Mouse (Mus musculus) monocyte, adult 2 months (primary cell): ENCODE data around the gene Fzd2.

ENCODE experiments used
- DNase-seq, 2 experiments: peaks; one replicate each; pipeline ENCODE4 v3.0.0; 2022; ENCODE audit warnings: low spot score in 2 of 2, low read depth in 1 of 2

The Fzd2 gene

DNA sequence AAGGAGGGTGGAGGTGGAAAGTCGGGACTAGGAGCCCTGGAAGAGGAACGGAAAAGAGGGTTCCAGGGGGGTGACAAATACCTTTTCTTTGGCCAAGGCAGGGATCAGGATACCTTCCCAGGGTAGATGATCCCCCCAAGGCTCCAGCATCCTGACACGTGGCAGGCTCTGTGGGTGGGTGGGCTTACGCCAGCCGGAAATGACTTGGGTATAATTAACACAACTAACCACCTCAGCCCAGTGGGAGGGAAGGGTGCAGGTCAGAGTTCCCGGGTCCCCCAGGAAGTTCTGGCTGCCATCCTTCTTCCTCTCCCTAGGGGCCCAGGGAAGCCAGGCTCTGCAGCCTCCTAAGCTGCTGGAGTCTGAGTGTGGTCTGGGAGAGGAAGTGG, 7.1 kb downstream of the Fzd2 start:
- no peak for DNase-seq

- DNase-seq, result no peak
These were observed 15.3 kb downstream of the Fzd2 start for GRCm38 (mm10) chr11:102619449-102619848.

DNA sequence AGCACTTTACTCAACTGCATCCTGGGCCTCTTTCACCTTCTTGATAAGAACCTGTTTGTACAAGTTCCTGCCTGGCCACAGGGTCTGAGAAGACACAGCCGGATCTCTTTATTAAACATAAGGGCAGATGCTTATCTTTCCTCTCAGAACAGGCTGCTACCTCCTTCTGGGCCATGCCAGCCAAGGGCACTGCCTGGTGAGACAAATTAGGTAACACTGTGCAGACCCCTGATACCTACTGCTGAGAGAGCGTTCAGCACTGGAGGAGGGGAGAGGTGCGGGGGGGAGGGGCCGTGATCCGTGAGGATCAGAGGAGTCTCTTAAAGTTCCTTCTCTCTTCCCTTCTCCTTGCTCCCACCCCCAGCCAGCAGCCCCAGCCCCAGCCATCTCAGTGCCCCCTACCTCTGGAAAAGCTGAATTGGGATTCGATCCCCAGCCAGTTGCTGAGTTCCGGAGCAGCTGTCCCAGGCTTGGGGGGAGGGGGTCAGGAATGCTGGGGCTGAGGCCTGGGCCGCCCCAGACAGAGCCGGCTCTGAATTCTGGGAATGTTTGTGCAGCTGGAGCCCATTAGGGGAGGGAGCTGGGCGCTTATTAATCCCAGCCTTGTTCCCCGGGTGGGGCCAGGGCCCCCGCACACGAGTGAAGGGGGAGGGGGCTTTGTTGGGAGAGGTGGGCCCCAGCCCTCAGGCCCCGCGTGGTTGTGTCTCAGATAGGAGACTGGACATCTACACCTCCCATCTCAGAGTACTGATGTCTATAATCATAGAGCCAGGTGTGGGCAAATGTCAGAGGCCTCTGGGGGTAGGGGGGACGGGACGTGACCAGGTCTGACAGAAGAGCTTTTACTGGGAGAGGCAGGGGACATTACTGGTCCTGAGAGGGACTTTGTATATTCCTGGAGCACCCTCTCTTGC, 19.9 kb downstream of the Fzd2 start:
- no peak for DNase-seq

DNA sequence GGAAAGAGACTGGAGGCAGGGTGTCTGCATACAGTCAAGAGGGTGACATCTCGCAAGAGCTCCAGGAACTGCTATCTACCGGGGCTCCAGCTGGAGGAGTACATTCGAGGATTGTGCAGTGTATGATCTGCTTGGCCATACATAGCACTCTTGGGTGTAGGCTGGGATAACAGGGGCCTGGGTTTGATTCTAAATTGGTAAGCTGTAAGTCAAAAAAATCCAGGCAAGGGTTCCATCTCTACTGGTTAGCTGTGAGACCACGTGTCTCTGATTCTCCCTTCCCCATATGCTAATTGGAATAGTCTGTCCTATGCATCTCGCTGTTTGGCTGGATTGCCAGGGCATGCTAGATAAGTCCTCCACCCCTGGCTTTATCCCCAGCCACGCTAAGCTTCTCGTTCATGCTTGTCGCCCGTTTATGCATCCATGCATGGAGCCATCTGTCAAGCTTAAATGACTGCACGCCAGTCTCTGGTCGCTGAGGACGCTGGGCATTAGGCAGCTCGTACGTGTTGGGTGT, 20.8 kb downstream of the Fzd2 start:
- DNase-seq, result no peak

GRCm38 (mm10) chr11:102627171-102627931, 23.2 kb downstream of the Fzd2 start:
- no peak for DNase-seq

GRCm38 (mm10) chr11:102628529-102628928, 24.3 kb downstream of the Fzd2 start:
- no peak for DNase-seq

GRCm38 (mm10) chr11:102629375-102629774, 25.2 kb downstream of the Fzd2 start:
- no peak for DNase-seq

DNA sequence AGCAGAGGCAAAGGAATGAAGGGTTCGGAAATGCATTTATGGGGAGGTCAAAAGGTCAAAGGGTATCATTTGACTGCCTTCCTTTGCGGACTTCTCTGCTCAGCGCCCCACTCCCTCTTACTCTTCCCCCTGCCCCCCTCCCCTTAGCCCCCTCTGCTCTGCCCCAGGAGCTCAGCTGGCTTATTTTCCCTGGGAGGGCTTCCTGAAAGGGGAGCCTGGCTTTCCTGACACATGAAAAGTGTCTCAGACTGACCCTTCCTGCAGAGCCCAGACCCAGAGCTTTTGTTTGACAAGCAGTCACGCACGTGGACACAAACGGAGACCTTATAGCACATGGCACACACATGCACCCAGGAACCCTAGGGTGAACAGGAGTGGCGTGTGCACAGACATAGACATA, 26.5 kb downstream of the Fzd2 start:
- no peak for DNase-seq

DNA sequence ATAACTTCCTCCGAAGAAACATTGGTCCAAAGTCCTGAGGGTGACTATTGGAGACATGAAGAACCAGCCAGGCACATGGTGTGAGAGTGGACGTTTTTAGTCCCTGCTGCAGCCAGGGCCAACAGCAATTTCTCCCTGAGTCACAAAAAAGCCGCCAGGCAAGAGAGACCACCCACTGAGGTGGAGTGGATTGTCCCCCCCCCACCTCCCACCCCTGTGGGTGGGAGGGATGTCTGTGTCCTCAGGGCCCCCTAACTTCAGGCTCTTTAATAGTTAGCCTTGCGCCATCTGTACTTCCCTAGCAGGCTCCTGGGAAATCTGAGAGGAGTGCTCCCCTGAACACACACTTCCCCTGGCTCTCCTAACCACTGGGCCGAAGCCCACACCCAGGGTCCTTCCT, 27.0 kb downstream of the Fzd2 start:
- DNase-seq, result no peak

DNA sequence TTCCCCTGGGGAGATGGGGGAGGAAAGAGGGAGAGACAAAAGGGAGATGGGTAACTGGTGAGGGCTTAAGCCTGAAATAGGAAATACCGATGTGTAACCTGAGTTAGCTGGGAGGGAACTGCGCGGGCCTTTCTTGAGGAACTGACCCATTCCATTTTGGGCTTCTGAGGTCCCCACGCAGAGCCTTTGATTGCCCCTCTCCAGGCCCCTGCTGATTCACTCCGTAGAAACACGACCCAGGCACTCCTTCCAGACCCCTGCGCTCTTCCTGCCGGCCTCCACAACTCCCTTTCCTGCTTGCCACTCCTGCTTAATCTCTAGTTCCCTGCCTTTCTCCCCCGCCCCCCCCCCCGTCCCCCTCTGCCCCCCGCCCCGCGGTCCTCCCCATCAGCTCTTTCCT, 28.5 kb downstream of the Fzd2 start:
- DNase-seq, result no peak

DNA sequence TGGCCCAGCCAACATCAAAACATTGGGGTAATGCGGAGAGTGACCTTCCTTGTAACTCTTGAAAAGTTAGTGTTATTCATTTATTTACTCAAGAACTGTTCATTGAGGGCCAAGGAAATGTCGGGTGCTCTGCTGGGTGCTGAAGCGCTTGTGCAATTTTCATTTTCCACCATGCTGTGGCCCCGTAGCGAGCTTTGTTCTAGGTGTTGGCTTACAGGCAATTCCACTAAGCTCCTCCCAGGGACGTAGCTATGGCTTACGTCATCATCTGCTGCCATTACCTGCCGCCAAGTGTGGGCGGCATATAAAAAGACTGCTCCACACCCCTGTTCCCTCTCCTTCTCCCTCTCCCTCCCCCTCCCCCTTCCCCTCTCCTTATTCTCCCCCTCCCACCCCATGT, 29.2 kb downstream of the Fzd2 start:
- no peak for DNase-seq

DNA sequence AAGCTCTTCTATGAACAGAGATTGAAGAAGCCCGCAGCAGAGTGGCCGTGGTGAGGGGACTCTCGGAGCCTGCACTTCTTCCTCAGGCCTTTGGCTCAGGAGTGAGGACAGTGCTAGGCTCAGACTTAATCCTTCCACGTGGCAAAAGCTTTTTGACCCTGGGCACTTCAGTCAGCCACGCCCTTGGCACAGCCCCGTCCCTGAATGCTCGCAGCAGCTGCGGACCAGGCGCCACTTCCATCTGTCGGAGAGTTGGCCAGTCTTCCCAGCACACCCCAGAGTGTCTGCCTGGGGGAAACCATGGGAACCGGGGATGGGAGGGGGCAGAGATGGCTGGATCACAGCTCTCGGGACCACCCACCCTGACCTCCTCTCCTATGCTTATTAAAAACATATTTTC, 32.7 kb downstream of the Fzd2 start:
- no peak for DNase-seq

DNA sequence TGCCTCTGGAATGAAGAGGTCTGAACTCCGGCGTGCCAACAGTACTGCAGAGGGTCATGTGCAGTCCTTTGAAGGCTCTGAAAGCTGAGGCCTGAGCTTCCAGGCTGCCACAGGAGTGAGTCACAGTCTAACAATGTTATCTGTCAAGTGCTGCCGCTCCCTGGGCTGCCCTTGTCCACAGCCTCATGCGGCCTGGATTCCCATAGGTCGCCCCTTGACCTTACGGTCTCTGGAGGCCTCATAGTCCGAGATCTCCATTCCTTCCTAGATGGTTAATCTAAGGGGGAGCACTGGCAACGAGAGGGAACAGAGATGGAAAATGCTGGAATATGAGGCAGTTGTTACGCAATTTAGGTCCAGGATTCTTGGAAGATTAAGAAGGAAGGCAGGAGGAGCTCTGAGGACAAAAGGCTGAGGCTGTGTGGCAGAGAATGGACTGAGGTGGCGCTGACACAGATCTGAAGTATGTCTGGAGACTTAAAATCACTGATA, 39.7 kb downstream of the Fzd2 start:
- DNase-seq, result no peak

GRCm38 (mm10) chr11:102646226-102646625, 42.0 kb downstream of the Fzd2 start:
- no peak for DNase-seq

DNA sequence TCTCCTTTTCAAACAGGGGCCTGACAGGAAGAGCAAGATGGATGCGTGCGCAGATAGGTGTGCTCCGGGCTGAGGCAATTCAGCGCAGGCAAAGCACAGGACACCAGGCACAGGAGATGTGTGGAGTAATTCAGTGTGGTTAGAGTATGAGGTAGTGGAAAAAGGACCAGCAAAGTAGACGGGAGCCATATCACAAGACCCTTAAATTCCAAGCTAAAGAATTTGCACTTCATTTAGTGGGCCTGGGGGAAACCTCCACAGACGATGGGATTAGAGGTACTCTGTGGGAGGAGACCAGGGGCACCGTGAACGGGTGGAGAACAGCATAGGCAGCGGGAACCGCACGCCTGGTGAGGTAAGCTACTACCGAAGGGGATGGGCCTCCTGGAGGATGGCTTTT, 43.7 kb downstream of the Fzd2 start:
- DNase-seq, result no peak

GRCm38 (mm10) chr11:102651381-102651780, 47.2 kb downstream of the Fzd2 start:
- DNase-seq, result peak in 1 of 2 experiments; percentile 9

GRCm38 (mm10) chr11:102652844-102653243, 48.6 kb downstream of the Fzd2 start:
- DNase-seq, result no peak

GRCm38 (mm10) chr11:102655888-102656287, 51.7 kb downstream of the Fzd2 start:
- no peak for DNase-seq

GRCm38 (mm10) chr11:102656326-102656926, 52.2 kb downstream of the Fzd2 start:
- DNase-seq, result no peak

GRCm38 (mm10) chr11:102656931-102657330, 52.7 kb downstream of the Fzd2 start:
- DNase-seq, result no peak
